Mouse (Mus musculus): ENCODE measurements at regions not wholly inside any gene's neighbourhood (a gene's known extent, or its start where the extent isn't known, plus 50 kb on each side); places are given as distances from the start of the nearest gene placed in this dataset.

DNA sequence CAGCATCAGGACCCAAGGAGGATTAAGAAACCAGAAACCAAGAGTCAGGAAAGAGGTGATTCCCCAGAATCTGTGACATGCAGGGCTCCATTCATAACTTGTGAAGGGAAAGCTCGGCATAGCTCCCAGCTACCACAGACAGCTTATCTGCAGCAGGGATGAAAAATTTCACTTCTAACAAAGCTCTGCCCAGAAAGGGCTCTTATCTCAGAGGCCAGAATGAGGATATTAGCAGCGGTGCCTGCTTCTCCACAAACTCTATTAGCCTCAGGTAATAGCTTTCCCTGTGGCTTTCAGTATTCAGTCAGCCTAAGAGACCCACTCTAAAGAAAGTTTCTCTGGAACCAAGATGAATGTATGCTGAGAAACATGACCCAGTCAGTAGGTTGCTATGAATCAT lies 636.9 kb upstream of the Id2 start:
- no peak overlapping the region for H3K4me3 ChIP-seq
- no peak for TF ChIP-seq CTCF (IDR thresholded peaks at IDR 0.05)
- no peak for TF ChIP-seq EP300 (IDR thresholded peaks at IDR 0.05; ENCODE audit: insufficient read depth, low read depth, low read length)
- no peak for TF ChIP-seq POLR2A (IDR thresholded peaks at IDR 0.05; ENCODE audit: insufficient read depth, low read depth, low read length)
- no peaks in the 10 kb centered on the region for H3K36me3 ChIP-seq (ENCODE audit: control insufficient read depth, insufficient read depth, low read length)
- H3K27me3 ChIP-seq (ENCODE audit: control insufficient read depth, insufficient read depth, low read length), result no peaks in the 10 kb centered on the region
- no peak for DNase-seq
- no peak overlapping the region for H3K27ac ChIP-seq
- no peaks in the 10 kb centered on the region for H3K79me2 ChIP-seq (replicated peaks; ENCODE audit: control insufficient read depth, insufficient read depth, low read length)
- intact Hi-C loops (cut with DNase I), result no loop called here
- no peaks in the 10 kb centered on the region for H3K4me1 ChIP-seq (ENCODE audit: control insufficient read depth, insufficient read depth, low read length)
- H3K9ac ChIP-seq (ENCODE audit: low read depth, low read length), result no peak overlapping the region
- WGBS, result 10% methylated on average over 2 of the region's 2 CpGs

DNA sequence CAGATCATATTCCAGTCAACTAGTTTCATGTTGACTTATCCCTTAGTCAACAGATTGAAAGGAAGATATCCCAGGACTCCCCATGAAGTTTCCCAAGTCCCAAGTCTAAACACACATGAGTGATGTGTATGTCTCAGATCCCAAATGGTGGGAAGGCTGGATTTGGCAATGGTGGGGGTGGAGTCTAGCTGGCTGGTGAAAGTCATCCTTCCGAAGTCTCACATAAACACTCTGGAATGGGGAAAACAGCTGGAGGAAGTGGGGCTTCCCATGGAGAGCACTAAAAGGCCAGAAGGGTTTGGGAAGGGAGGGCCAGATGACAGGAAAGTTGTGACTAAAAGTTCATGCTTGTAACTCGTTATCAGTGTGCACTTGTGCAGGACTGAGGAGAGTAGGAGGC lies 628.8 kb upstream of the Id2 start:
- 25% methylated on average over 2 of the region's 2 CpGs for WGBS

DNA sequence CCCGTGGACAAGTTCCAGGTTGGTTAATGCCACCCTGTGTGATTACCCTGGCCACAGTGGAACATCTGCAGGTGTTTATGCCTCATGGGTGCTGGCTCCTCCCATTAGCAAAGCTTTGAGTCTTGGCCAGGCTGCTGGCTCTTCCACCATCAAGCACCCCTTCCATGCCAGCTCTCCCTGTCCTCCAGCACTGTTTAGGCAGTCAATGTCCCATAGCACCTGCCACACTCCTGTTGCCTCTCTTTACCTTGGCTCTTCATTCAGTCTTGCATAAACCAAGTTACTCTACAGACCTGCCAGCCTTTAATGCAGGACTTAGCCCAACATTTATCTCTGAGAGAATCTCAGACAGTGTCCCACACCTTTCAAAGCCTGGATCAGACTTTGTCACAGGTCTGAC lies 614.2 kb upstream of the Id2 start:
- no peaks in the 10 kb centered on the region for H3K36me3 ChIP-seq (ENCODE audit: control insufficient read depth, insufficient read depth, low read length)
- no peak for TF ChIP-seq CTCF (IDR thresholded peaks at IDR 0.05)
- no peak for TF ChIP-seq POLR2A (IDR thresholded peaks at IDR 0.05; ENCODE audit: insufficient read depth, low read depth, low read length)
- TF ChIP-seq EP300 (IDR thresholded peaks at IDR 0.05; ENCODE audit: insufficient read depth, low read depth, low read length), result no peak
- 84% methylated on average over 1 of the region's 1 CpGs for WGBS
- intact Hi-C loops (cut with DNase I), result no loop called here
- no peaks in the 10 kb centered on the region for H3K79me2 ChIP-seq (replicated peaks; ENCODE audit: control insufficient read depth, insufficient read depth, low read length)
- H3K27me3 ChIP-seq (ENCODE audit: control insufficient read depth, insufficient read depth, low read length), result no peaks in the 10 kb centered on the region
- no peak for DNase-seq
- H3K4me1 ChIP-seq (ENCODE audit: control insufficient read depth, insufficient read depth, low read length), result no peaks in the 10 kb centered on the region
- H3K27ac ChIP-seq, result no peak overlapping the region
- H3K4me3 ChIP-seq, result no peak overlapping the region
- no peak overlapping the region for H3K9ac ChIP-seq (ENCODE audit: low read depth, low read length)

More for the DNA sequence above, 628.8 kb upstream of the Id2 start:
- H3K4me3 ChIP-seq, result no peak overlapping the region
- no peaks in the 10 kb centered on the region for H3K27me3 ChIP-seq (ENCODE audit: control insufficient read depth, insufficient read depth, low read length)
- intact Hi-C loops (cut with DNase I), result no loop called here
- no peaks in the 10 kb centered on the region; the same call in 1 of the 2 replicates for H3K4me1 ChIP-seq (ENCODE audit: control insufficient read depth, insufficient read depth, low read length)
- no peaks in the 10 kb centered on the region for H3K36me3 ChIP-seq (ENCODE audit: control insufficient read depth, insufficient read depth, low read length)
- H3K79me2 ChIP-seq (replicated peaks; ENCODE audit: control insufficient read depth, insufficient read depth, low read length), result no peaks in the 10 kb centered on the region
- peak in 1 of 2 experiments; percentile 5 for DNase-seq
- no peak overlapping the region for H3K27ac ChIP-seq
- no peak overlapping the region for H3K9ac ChIP-seq (ENCODE audit: low read depth, low read length)
- TF ChIP-seq POLR2A (IDR thresholded peaks at IDR 0.05; ENCODE audit: insufficient read depth, low read depth, low read length) (no peak), CTCF (IDR thresholded peaks at IDR 0.05) (no peak), EP300 (IDR thresholded peaks at IDR 0.05; ENCODE audit: insufficient read depth, low read depth, low read length) (no peak)

DNA sequence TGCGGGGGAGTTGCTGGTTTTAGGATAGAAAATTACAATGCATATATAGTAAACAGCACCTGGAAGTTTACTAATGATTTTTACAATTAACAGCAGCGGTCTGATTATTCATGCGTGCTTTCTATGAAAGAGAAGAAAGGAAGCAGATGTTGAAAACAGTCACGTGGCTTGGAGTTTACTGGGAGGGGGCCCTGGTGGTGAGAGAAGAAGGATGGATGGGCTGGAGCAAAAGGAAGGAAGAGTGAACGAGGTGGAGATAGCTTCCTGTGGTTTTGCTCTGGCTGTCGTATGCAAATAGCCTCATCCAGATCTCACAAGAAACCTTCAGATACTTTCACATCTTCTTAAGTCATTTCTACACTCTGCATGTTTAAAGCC lies 606.1 kb upstream of the Id2 start:
- no peaks in the 10 kb centered on the region for H3K79me2 ChIP-seq (replicated peaks; ENCODE audit: control insufficient read depth, insufficient read depth, low read length)
- TF ChIP-seq CTCF (IDR thresholded peaks at IDR 0.05) (no peak), EP300 (IDR thresholded peaks at IDR 0.05; ENCODE audit: insufficient read depth, low read depth, low read length) (no peak), POLR2A (IDR thresholded peaks at IDR 0.05; ENCODE audit: insufficient read depth, low read depth, low read length) (no peak)
- no peaks in the 10 kb centered on the region for H3K27me3 ChIP-seq (ENCODE audit: control insufficient read depth, insufficient read depth, low read length)
- intact Hi-C loops (cut with DNase I), result no loop called here
- H3K4me3 ChIP-seq, result no peak overlapping the region
- no peaks in the 10 kb centered on the region for H3K4me1 ChIP-seq (ENCODE audit: control insufficient read depth, insufficient read depth, low read length)
- WGBS, result 28% methylated on average over 6 of the region's 6 CpGs
- H3K36me3 ChIP-seq (ENCODE audit: control insufficient read depth, insufficient read depth, low read length), result no peaks in the 10 kb centered on the region
- H3K9ac ChIP-seq (ENCODE audit: low read depth, low read length), result no peak overlapping the region
- DNase-seq, result no peak
- no peak overlapping the region for H3K27ac ChIP-seq

DNA sequence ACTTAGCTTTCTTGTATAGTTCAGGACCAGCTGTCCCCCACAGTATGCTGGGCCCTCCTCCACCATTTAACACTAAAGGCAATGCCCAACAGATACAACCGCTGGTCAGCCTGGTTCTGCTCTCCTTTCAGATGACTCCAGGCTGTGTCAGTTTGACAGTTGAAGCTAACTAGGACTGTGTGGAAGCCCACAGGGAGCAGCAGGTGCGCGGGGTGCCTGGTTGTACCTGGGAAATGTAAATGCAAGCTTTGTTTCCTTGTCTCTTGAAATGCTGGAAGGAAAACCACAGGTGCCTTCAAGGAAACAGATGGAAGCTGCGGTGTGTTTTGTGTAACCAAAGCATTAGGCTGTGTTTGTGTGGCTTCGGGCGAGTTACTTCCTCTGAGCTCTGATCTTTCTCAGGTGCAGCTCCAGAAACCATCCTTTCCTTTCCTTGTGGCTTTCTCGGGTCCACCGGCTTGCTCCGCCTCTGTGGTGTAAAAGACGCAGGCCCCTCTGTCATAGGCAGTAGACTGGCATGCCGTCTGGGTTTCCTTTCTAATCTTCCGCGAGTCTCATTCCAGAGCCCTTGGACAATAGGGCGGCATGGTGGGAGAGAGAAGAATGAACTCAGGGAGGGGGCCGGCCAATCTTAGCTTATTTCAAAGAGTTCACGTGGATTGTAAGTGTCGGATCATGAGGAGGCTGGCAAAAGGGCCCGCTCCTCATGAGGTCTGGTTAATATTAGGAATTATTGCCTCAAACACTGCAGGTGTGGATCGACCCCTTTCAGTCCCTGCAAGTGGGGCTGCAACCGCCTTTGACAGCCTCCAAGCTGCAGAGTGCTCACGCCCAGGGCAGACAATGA lies 605.5 kb upstream of the Id2 start:
- no peak overlapping the region for H3K27ac ChIP-seq
- WGBS, result 25% methylated on average over 21 of the region's 21 CpGs
- H3K4me1 ChIP-seq (ENCODE audit: control insufficient read depth, insufficient read depth, low read length), result no peaks in the 10 kb centered on the region
- no peaks in the 10 kb centered on the region for H3K36me3 ChIP-seq (ENCODE audit: control insufficient read depth, insufficient read depth, low read length)
- intact Hi-C loops (cut with DNase I), result no loop called here
- no peaks in the 10 kb centered on the region for H3K79me2 ChIP-seq (replicated peaks; ENCODE audit: control insufficient read depth, insufficient read depth, low read length)
- DNase-seq, result no peak
- H3K27me3 ChIP-seq (ENCODE audit: control insufficient read depth, insufficient read depth, low read length), result no peaks in the 10 kb centered on the region
- H3K9ac ChIP-seq (ENCODE audit: low read depth, low read length), result no peak overlapping the region
- TF ChIP-seq CTCF (IDR thresholded peaks at IDR 0.05), result no peak
- no peak for TF ChIP-seq EP300 (IDR thresholded peaks at IDR 0.05; ENCODE audit: insufficient read depth, low read depth, low read length)
- TF ChIP-seq POLR2A (IDR thresholded peaks at IDR 0.05; ENCODE audit: insufficient read depth, low read depth, low read length), result no peak
- no peak overlapping the region for H3K4me3 ChIP-seq

DNA sequence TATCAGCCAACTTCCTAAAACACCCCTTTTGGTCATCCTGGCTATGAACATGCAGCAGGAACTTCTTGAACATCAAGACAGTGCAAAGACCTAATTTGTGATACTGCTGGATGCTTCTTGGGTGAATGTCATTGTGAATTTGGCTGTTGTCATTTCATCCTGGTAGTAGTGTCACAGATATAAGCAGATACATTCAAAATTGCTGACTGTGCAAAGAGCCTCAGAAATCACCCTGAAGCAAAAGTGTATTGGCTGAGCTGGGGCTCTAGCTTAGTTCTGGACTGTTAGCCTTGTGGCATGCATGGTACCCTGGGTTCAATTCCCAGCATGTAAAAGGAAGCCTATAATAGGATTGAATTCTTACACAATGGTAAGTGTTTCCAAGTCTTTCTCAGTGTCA lies 590.1 kb upstream of the Id2 start:
- no peaks in the 10 kb centered on the region for H3K4me1 ChIP-seq (ENCODE audit: control insufficient read depth, insufficient read depth, low read length)
- H3K4me3 ChIP-seq, result no peak overlapping the region
- TF ChIP-seq POLR2A (IDR thresholded peaks at IDR 0.05; ENCODE audit: insufficient read depth, low read depth, low read length) (no peak), EP300 (IDR thresholded peaks at IDR 0.05; ENCODE audit: insufficient read depth, low read depth, low read length) (no peak), CTCF (IDR thresholded peaks at IDR 0.05) (no peak)
- H3K79me2 ChIP-seq (replicated peaks; ENCODE audit: control insufficient read depth, insufficient read depth, low read length), result no peaks in the 10 kb centered on the region
- H3K9ac ChIP-seq (ENCODE audit: low read depth, low read length), result no peak overlapping the region
- no peak for DNase-seq
- no peaks in the 10 kb centered on the region for H3K36me3 ChIP-seq (ENCODE audit: control insufficient read depth, insufficient read depth, low read length)
- no peak overlapping the region for H3K27ac ChIP-seq
- no peaks in the 10 kb centered on the region for H3K27me3 ChIP-seq (ENCODE audit: control insufficient read depth, insufficient read depth, low read length)
- intact Hi-C loops (cut with DNase I), result no loop called here
